8 mouse cellular contexts compared by ENCODE assay signal in the genomic region with DNA sequence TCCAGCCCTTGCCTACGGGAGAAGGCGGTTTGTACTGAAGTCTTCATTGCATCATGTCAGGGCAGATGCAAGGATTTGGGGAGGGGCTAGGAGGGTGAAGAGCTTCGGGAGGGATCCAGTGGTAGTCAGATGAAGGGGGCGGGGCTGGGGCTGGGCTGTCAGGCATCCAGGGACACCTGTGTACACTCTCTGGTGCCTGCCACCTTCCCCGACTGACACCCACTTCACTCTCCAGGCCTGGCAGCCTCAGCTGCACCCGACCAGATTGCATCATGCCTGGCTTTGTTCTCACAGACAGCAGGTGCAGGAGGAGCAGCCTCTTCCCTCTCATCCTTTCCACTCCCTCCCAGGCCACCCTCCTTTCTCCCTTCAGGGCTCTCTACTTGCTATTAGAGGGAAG. TPM values are rescaled to one million over a fixed set of nuclear protein-coding genes. Genes with fewer than 3 reads are reported as not detected.
DNase-seq lines count a peak whose midpoint lies in the region; ATAC-seq and TF ChIP-seq lines count a peak whose summit lies in the region.

No protein-coding gene starts in this region.

- H3K4me3 ChIP-seq in hindbrain, embryonic 15.5 days: no peak overlapping the region
- no peak overlapping the region for H3K4me3 ChIP-seq in kidney, adult 2 months (ENCODE audit: insufficient read depth, low read depth, low read length)
- no peak overlapping the region for H3K4me3 ChIP-seq in kidney, embryonic 16.5 days (ENCODE audit: low read length)

- ATAC-seq in hindbrain, embryonic 15.5 days (ENCODE audit: low FRiP score, low read depth): no peak
- no peak for ATAC-seq in kidney, embryonic 16.5 days (ENCODE audit: low FRiP score, low TSS enrichment)

- 20% methylated on average over 6 of the region's 6 CpGs for WGBS in hindbrain, embryonic 15.5 days
- 49% methylated on average over 6 of the region's 6 CpGs for WGBS in kidney, adult 2 months
- WGBS in kidney, embryonic 16.5 days: 17% methylated on average over 6 of the region's 6 CpGs

- no peak for TF ChIP-seq CTCF in kidney, adult 2 months (conservative IDR thresholded peaks at IDR 0.05; ENCODE audit: insufficient read depth, insufficient read length, low read depth, low read length)

- no peak for TF ChIP-seq POLR2A in kidney, adult 2 months (IDR thresholded peaks at IDR 0.05; ENCODE audit: low read depth, low read length)

- H3K9me3 ChIP-seq in hindbrain, embryonic 15.5 days: no peaks in the 10 kb centered on the region
- no peaks in the 10 kb centered on the region for H3K9me3 ChIP-seq in kidney, embryonic 16.5 days (ENCODE audit: low read length)

- H3K27ac ChIP-seq in hindbrain, embryonic 15.5 days (replicated peaks): peak overlapping the region; percentile 69; the same call in 1 of the 2 replicates
- H3K27ac ChIP-seq in kidney, adult 2 months (ENCODE audit: insufficient read depth, low read depth, low read length): no peak overlapping the region
- H3K27ac ChIP-seq in kidney, embryonic 16.5 days (ENCODE audit: low read length): no peak overlapping the region

- H3K27me3 ChIP-seq in hindbrain, embryonic 15.5 days: no peaks in the 10 kb centered on the region
- no peaks in the 10 kb centered on the region for H3K27me3 ChIP-seq in kidney, adult 2 months (replicated peaks; ENCODE audit: control insufficient read depth, insufficient read depth, low read length)
- peaks cover 4% of the 10 kb centered on the region; the same call in 1 of the 2 replicates for H3K27me3 ChIP-seq in kidney, embryonic 16.5 days (ENCODE audit: insufficient read depth, low read length)

- DNase-seq in 3134 (ENCODE audit: extremely low read depth, insufficient read length, low spot score) (peak; percentile 56), 3T3-L1 (ENCODE audit: low read depth, low spot score) (peak; percentile 56)
- DNase-seq in cerebellum, postnatal 25 days: peak; percentile 79 to 83
- DNase-seq in naive thymus-derived CD4-positive, alpha-beta T cell, adult 2 months (ENCODE audit: low read depth): peak; percentile 31
- no peak for DNase-seq in kidney, adult 2 months
- no peak for DNase-seq in kidney, postnatal 10 days

- peaks cover 38% of the 10 kb centered on the region for H3K4me1 ChIP-seq in hindbrain, embryonic 15.5 days (replicated peaks)
- H3K4me1 ChIP-seq in kidney, adult 2 months (ENCODE audit: control insufficient read depth, insufficient read depth, low read length): peaks cover 14% of the 10 kb centered on the region
- peaks cover 27% of the 10 kb centered on the region for H3K4me1 ChIP-seq in kidney, embryonic 16.5 days (ENCODE audit: insufficient read depth, low read length)

- peak overlapping the region; percentile 83 for H3K4me2 ChIP-seq in hindbrain, embryonic 15.5 days
- no peak overlapping the region for H3K4me2 ChIP-seq in kidney, embryonic 16.5 days (replicated peaks; ENCODE audit: low read depth, low read length)

- peaks cover 6% of the 10 kb centered on the region; the same call in 1 of the 2 replicates for H3K36me3 ChIP-seq in hindbrain, embryonic 15.5 days
- no peaks in the 10 kb centered on the region for H3K36me3 ChIP-seq in kidney, adult 2 months (ENCODE audit: control insufficient read depth, insufficient read depth, low read length)
- no peaks in the 10 kb centered on the region for H3K36me3 ChIP-seq in kidney, embryonic 16.5 days (ENCODE audit: insufficient read depth, low read length)

- 0 out of 2 replicates have a peak overlapping the region, but pooled peaks have one; percentile 26 for H3K9ac ChIP-seq in hindbrain, embryonic 15.5 days
- H3K9ac ChIP-seq in kidney, embryonic 16.5 days (replicated peaks; ENCODE audit: low read length): no peak overlapping the region

RNA-seq across cellular contexts. Expression of a gene that starts 14.3 kb away (rescaled TPM):
- polyA plus RNA-seq in hindbrain, embryonic 15.5 days (2015; fragmentation: Nextera tagmentation; extraction: Ambion mirVana): 9.9 and 10.1 TPM in 2 replicates
- 14.9 and 17.1 TPM in 2 replicates for polyA plus RNA-seq in kidney, adult 2 months (2012; rRNA removed)
- polyA plus RNA-seq in kidney, embryonic 16.5 days (2015; fragmentation: Nextera tagmentation; extraction: Ambion mirVana): 6.0 and 6.2 TPM in 2 replicates

RNA-seq across cellular contexts. Expression of a gene that starts 38.7 kb away (rescaled TPM):
- polyA plus RNA-seq in hindbrain, embryonic 15.5 days (2015; fragmentation: Nextera tagmentation; extraction: Ambion mirVana): 9.0 and 9.5 TPM in 2 replicates
- 12.9 and 13.5 TPM in 2 replicates for polyA plus RNA-seq in kidney, adult 2 months (2012; rRNA removed)
- 3.4 and 3.5 TPM in 2 replicates for polyA plus RNA-seq in kidney, embryonic 16.5 days (2015; fragmentation: Nextera tagmentation; extraction: Ambion mirVana)

RNA-seq across cellular contexts. Expression of a gene that starts 49.2 kb away (rescaled TPM):
- polyA plus RNA-seq in hindbrain, embryonic 15.5 days (2015; fragmentation: Nextera tagmentation; extraction: Ambion mirVana): 0.12 and 0.30 TPM in 2 replicates
- polyA plus RNA-seq in kidney, adult 2 months (2012; rRNA removed): 0.08 TPM in 2 replicates
- 0.21 and 0.24 TPM in 2 replicates for polyA plus RNA-seq in kidney, embryonic 16.5 days (2015; fragmentation: Nextera tagmentation; extraction: Ambion mirVana)

Comparison
In these comparisons a context has a peak if more than half of its experiments do, and no peak if none do; other contexts are left out.
1. DNase-seq: peak in 3134 (single experiment), 3T3-L1 (single experiment), cerebellum, postnatal 25 days (2 of 2) and naive thymus-derived CD4-positive, alpha-beta T cell, adult 2 months (single experiment); none in kidney, adult 2 months (single experiment) and kidney, postnatal 10 days (single experiment).